Mouse (Mus musculus) spleen, adult 2 months (tissue): ENCODE measurements around the gene H2-Q7.
"Not testable (repeated sequence)": the region's sequence is repeated elsewhere in the genome, so short reads cannot be mapped to it uniquely, and the experiment has no call there.

Experiments used
- CTCF ChIP-seq: fragments of 200-500 bp; IDR thresholded peaks from 2 replicates; pipeline ENCODE4 v1.5.1; 2011; ENCODE audit warnings: mild to moderate bottlenecking, inconsistent platforms; ENCODE audit not compliant: insufficient read depth, insufficient read length, insufficient replicate concordance; ENCODE audit errors: extremely low read depth
- POLR2A ChIP-seq: fragments of 200-500 bp; IDR thresholded peaks from 2 replicates; pipeline ENCODE4 v1.6.1; 2011; ENCODE audit warnings: low read depth, low read length, inconsistent platforms

- not testable (repeated sequence) for TF ChIP-seq CTCF, POLR2A
Observed at GRCm38 (mm10) chr17:35428883-35429282, 10.1 kb upstream of the H2-Q7 start.
